Mouse (Mus musculus): ENCODE measurements around the gene Rars2. TPM values are rescaled to one million over a fixed set of nuclear protein-coding genes. Genes with fewer than 3 reads are reported as not detected.
A peak's percentile ranks its signal among the peaks of the same experiment; 100 is the strongest.

Rars2 gene
- total RNA-seq, 4 experiments from 2014 or later, result 31.8 to 37.2 (median 35.3) TPM

GRCm38 (mm10) chr4:34640731-34641130 is 26.0 kb downstream of the Rars2 start:
- DNase-seq (ENCODE audit: low spot score in 2 of 2), result no peak

GRCm38 (mm10) chr4:34644779-34645178 is 30.0 kb downstream of the Rars2 start:
- DNase-seq (ENCODE audit: low spot score in 2 of 2), result no peak

GRCm38 (mm10) chr4:34653179-34653578 is 38.4 kb downstream of the Rars2 start:
- DNase-seq (ENCODE audit: low spot score in 2 of 2), result no peak

GRCm38 (mm10) chr4:34656101-34656500 is 41.3 kb downstream of the Rars2 start:
- DNase-seq (ENCODE audit: low spot score in 2 of 2), result no peak

- DNase-seq (ENCODE audit: low spot score in 2 of 2), result no peak
Measured at GRCm38 (mm10) chr4:34659012-34659411, 44.3 kb downstream of the Rars2 start.

GRCm38 (mm10) chr4:34661514-34661913 is 46.8 kb downstream of the Rars2 start:
- no peak for DNase-seq (ENCODE audit: low spot score in 2 of 2)

- DNase-seq (ENCODE audit: low spot score in 2 of 2), result peak; percentile 21 to 66
Measured at GRCm38 (mm10) chr4:34661927-34662326, 47.2 kb downstream of the Rars2 start.

- no peak for DNase-seq (ENCODE audit: low spot score in 2 of 2)
Measured at GRCm38 (mm10) chr4:34667923-34668322, 53.2 kb downstream of the Rars2 start.

- DNase-seq (ENCODE audit: low spot score in 2 of 2), result no peak
Measured at GRCm38 (mm10) chr4:34673721-34674120, 59.0 kb downstream of the Rars2 start.

- DNase-seq (ENCODE audit: low spot score in 2 of 2), result no peak
Measured at GRCm38 (mm10) chr4:34680530-34680929, 65.8 kb downstream of the Rars2 start.

- peak; percentile 90 to 94 for DNase-seq (ENCODE audit: low spot score in 2 of 2)
Measured at GRCm38 (mm10) chr4:34686874-34687567, 72.3 kb downstream of the Rars2 start, which contains the start of gene Slc35a1. TSS of gene Slc35a1 (minus strand) at chr4:34687438.

GRCm38 (mm10) chr4:34688021-34688420 is 73.3 kb downstream of the Rars2 start:
- no peak for DNase-seq (ENCODE audit: low spot score in 2 of 2)

- DNase-seq (ENCODE audit: low spot score in 2 of 2), result no peak
Measured at GRCm38 (mm10) chr4:34701528-34701927, 86.8 kb downstream of the Rars2 start.

- DNase-seq (ENCODE audit: low spot score in 2 of 2), result no peak
Measured at GRCm38 (mm10) chr4:34702231-34702630, 87.5 kb downstream of the Rars2 start.

- no peak for DNase-seq (ENCODE audit: low spot score in 2 of 2)
Measured at GRCm38 (mm10) chr4:34703029-34703428, 88.3 kb downstream of the Rars2 start.

- DNase-seq (ENCODE audit: low spot score in 2 of 2), result no peak
Measured at GRCm38 (mm10) chr4:34707248-34707647, 92.5 kb downstream of the Rars2 start.

- no peak for DNase-seq (ENCODE audit: low spot score in 2 of 2)
Measured at GRCm38 (mm10) chr4:34708127-34708526, 93.4 kb downstream of the Rars2 start.

Other genes starting within 250 kb of the Rars2 start
- gene Akirin2, start 64.0 kb upstream of the Rars2 start, total RNA-seq (2022), result 100 to 1,000 TPM in 2 of 4 experiments, 10 to 100 TPM in 2; 95.2 to 106 (median 99.5) TPM
- gene Orc3, start within 50 bp of the Rars2 start, total RNA-seq (2022), result 10 to 100 TPM; 50.4 to 54.8 (median 53.0) TPM
- gene Slc35a1, start 72.5 kb downstream of the Rars2 start, total RNA-seq (2022), result 10 to 100 TPM; 20.6 to 23.8 (median 21.5) TPM
- 1 to 10 TPM; 1.4 to 2.6 (median 1.7) TPM for gene Cfap206, start 115.2 kb downstream of the Rars2 start, total RNA-seq (2022)
- gene Gm136, start 141.3 kb downstream of the Rars2 start, total RNA-seq (2022), result under 1 TPM in 3 of 4 experiments, not detected in 1; 0.25 to 0.38 (median 0.28) TPM
- gene Smim8, start 163.5 kb downstream of the Rars2 start, total RNA-seq (2022), result 10 to 100 TPM; 16.6 to 23.7 (median 21.4) TPM